Mouse (Mus musculus) C2C12 (cell line): ENCODE results near the gene Wdr3. TPM values are rescaled to one million over a fixed set of nuclear protein-coding genes. Genes with fewer than 3 reads are reported as not detected.

Experiments used
- H3K27me3 ChIP-seq: one replicate; pipeline ENCODE4 v1.6.1; 2011; ENCODE audit not compliant: control insufficient read depth, insufficient read depth, insufficient read length
- H3K36me3 ChIP-seq: one replicate; pipeline ENCODE4 v1.6.1; 2011; ENCODE audit not compliant: control insufficient read depth, insufficient read depth
- H3K4me3 ChIP-seq: one replicate; pipeline ENCODE4 v1.5.1; 2011; ENCODE audit warnings: mild to moderate bottlenecking, control low read depth; ENCODE audit not compliant: poor library complexity, insufficient read depth, severe bottlenecking
- H3K79me2 ChIP-seq: one replicate; pipeline ENCODE4 v1.6.1; 2011; ENCODE audit not compliant: control insufficient read depth, insufficient read depth
- H3K79me3 ChIP-seq: one replicate; pipeline ENCODE4 v1.6.1; 2011; ENCODE audit warnings: low read depth, control low read depth
- H3ac ChIP-seq: one replicate; pipeline ENCODE3; 2011; ENCODE audit warnings: low read depth; ENCODE audit not compliant: control insufficient read depth, insufficient read length
- CEBPB ChIP-seq: IDR thresholded peaks from one replicate; pipeline ENCODE4 v1.6.1; 2011; ENCODE audit warnings: low read depth, mild to moderate bottlenecking, control low read depth, moderate library complexity
- CTCF ChIP-seq: IDR thresholded peaks from one replicate; pipeline ENCODE4 v1.5.1; 2011; ENCODE audit not compliant: control insufficient read depth, insufficient read depth, insufficient read length
- FOSL1 ChIP-seq: IDR thresholded peaks from one replicate; pipeline ENCODE4 v1.8.0; 2011; ENCODE audit warnings: mild to moderate bottlenecking, low read length; ENCODE audit not compliant: poor library complexity, insufficient read depth, severe bottlenecking
- MAX ChIP-seq: IDR thresholded peaks from one replicate; pipeline ENCODE4 v1.6.1; 2011; ENCODE audit warnings: mild to moderate bottlenecking, control low read depth
- MYOD1 ChIP-seq: IDR thresholded peaks from one replicate; pipeline ENCODE4 v1.6.1; 2011; ENCODE audit warnings: low read depth; ENCODE audit not compliant: control insufficient read depth, insufficient read length
- MYOG ChIP-seq: IDR thresholded peaks from one replicate; pipeline ENCODE4 v1.6.1; 2011; ENCODE audit not compliant: control insufficient read depth, insufficient read length; ENCODE audit errors: extremely low read depth
- USF1 ChIP-seq: IDR thresholded peaks from one replicate; pipeline ENCODE4 v1.6.1; 2011; ENCODE audit warnings: low read depth, mild to moderate bottlenecking, control low read depth, moderate library complexity
- polyA plus RNA-seq: library from polyadenylated mRNA; unstranded; fragments of >200 nt; fragmentation: generic; extraction: Trizol; gene quantifications from one replicate; pipeline ENCODE4 v1.2.1, GENCODE M21; 2012; ENCODE audit warnings: missing spikeins

Wdr3 gene
- polyA plus RNA-seq, 1 experiment: 21.8 TPM

DNA sequence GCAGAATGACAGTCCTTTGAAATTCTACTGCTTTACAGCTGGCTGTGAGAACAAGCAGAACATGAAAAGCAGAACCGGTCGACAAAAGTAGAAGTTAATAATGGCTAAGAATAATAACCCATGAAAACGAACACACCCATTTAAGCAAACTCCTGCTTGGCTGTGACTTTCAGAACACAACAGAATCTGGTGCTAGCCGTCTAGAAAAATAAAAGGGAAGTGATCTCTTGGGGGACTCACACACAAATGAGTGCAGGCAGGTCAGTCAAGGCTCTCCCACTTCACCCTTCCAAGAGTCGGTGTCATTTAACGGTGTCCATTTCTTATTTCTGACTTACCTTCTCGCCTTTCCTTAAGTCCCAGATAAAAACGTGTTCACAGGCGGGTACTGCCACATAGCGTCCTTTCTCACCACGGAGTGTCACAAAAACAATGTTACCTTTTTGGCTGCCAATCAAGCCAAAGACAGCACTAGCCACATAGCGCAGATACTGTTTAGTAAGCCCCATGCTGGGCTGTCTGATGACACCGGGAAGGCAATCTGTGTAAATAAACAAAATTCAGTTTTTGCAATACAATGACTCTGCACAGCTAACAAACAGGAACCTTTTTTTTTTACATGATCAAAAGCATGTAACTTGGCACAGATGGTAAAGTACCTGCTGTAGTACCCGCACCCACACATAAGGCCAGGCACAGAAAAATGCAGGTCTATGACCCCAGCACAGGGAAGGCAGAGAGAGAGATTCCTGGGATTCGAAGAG is 1.3 kb downstream of the Wdr3 start:
- Histone ChIP-seq H3K27me3 (no peaks in the 10 kb centered on the region), H3K4me3 (peak overlapping the region; percentile 65), H3K79me2 (peaks cover 36% of the 10 kb centered on the region), H3K36me3 (peaks cover 44% of the 10 kb centered on the region), H3ac (peak overlapping the region; percentile 57), H3K79me3 (peaks cover 21% of the 10 kb centered on the region)
- TF ChIP-seq USF1 (no peak), MYOG (no peak), MYOD1 (no peak), FOSL1 (no peak), CEBPB (no peak), CTCF (no peak), MAX (no peak)

DNA sequence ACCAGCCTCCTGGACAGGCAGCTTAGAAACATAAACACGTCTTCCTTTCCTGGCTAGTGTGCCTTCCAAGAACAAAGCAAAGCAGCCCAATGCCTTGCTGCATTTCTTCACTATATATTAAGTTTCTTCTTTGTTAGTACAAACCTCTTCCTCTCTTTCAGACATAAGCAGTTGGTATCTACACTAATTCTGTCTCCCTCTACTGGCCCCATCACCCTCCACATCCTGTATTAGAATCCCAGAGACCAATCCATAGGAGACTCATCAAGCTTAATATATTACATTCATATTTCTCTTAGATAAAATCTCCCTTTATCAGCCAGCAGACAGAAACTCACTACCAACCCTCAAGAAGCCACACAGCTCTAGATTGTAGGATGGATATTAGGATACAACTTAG is 39.8 kb downstream of the Wdr3 start:
- Histone ChIP-seq H3K4me3 (no peak overlapping the region), H3K36me3 (no peaks in the 10 kb centered on the region), H3K79me3 (no peaks in the 10 kb centered on the region), H3K79me2 (no peaks in the 10 kb centered on the region), H3K27me3 (no peaks in the 10 kb centered on the region), H3ac (no peak overlapping the region)
- TF ChIP-seq MAX: no peak
- no peak for TF ChIP-seq CEBPB
- TF ChIP-seq CTCF: no peak
- TF ChIP-seq MYOD1: no peak
- TF ChIP-seq FOSL1: no peak
- TF ChIP-seq MYOG: no peak
- no peak for TF ChIP-seq USF1

DNA sequence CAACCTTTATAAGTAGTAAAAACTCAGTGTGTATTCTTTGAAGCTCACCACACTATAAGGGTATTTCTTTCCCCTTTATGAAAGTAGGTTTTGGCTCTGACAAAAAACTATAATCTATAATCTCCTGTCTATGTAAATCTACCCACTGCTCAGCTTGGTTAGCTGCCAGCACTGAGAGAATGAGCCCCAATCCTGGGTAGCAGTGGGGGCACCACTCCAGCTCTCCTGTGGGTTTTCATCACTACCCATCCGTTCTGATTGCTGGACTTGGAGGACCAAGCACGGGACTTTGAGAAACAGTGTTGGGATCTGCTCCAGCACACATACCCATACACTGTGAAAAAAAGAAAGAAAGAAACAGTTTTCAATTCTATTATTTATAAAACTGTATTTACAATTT is 40.2 kb downstream of the Wdr3 start:
- no peaks in the 10 kb centered on the region for H3K36me3 ChIP-seq
- no peaks in the 10 kb centered on the region for H3K27me3 ChIP-seq
- H3ac ChIP-seq: no peak overlapping the region
- TF ChIP-seq MYOG: no peak
- no peaks in the 10 kb centered on the region for H3K79me2 ChIP-seq
- no peak overlapping the region for H3K4me3 ChIP-seq
- no peaks in the 10 kb centered on the region for H3K79me3 ChIP-seq

DNA sequence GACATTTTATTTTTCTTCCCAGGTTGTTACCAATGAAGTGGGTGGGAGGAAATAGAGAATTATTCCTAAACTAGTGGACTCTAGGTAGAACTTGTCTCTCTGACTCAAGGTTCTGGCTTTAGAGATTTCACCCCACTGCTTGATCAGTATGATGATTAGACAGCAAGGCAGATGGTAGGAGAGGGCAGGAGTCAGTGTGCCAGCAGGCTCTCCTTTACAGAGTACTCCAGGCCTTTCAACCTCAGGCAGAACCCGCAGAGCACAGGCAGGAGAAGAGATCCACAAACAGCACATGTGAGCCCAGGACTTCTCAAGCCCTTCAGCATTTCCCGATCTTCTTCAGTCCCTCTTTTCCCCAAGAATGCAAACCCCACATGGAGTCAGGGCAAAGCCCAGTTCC is 43.5 kb downstream of the Wdr3 start:
- H3ac ChIP-seq: no peak overlapping the region
- H3K79me3 ChIP-seq: no peaks in the 10 kb centered on the region
- no peaks in the 10 kb centered on the region for H3K36me3 ChIP-seq
- no peak for TF ChIP-seq MAX
- TF ChIP-seq USF1: no peak
- TF ChIP-seq CEBPB: no peak
- TF ChIP-seq MYOG: no peak
- TF ChIP-seq FOSL1: no peak
- TF ChIP-seq MYOD1: no peak
- no peak for TF ChIP-seq CTCF
- H3K79me2 ChIP-seq: no peaks in the 10 kb centered on the region
- no peak overlapping the region for H3K4me3 ChIP-seq
- no peaks in the 10 kb centered on the region for H3K27me3 ChIP-seq

DNA sequence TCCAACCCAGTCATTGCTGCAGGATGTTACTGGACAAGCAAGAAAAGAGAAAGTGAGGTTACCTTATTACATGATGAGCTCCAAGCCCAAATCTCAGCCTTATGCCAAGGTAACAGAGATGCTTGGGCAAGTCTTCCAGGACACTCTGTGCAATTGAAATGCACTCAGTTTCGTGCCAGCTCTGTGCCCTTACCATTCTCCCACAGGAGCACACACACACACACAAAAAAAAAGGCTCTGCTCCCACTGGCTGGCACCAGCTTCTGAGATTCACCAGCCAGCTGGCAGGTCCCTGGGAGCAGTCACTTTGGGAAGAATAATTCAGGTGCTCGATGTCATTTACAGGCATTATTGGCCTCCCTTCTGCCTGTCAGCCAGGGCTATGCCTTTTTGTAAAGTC is 55.5 kb downstream of the Wdr3 start:
- H3K36me3 ChIP-seq: no peaks in the 10 kb centered on the region
- H3K79me3 ChIP-seq: no peaks in the 10 kb centered on the region
- no peak for TF ChIP-seq MYOG
- TF ChIP-seq FOSL1: no peak
- TF ChIP-seq USF1: no peak
- H3K27me3 ChIP-seq: peaks cover 6% of the 10 kb centered on the region
- no peak overlapping the region for H3ac ChIP-seq
- no peaks in the 10 kb centered on the region for H3K79me2 ChIP-seq
- H3K4me3 ChIP-seq: no peak overlapping the region

DNA sequence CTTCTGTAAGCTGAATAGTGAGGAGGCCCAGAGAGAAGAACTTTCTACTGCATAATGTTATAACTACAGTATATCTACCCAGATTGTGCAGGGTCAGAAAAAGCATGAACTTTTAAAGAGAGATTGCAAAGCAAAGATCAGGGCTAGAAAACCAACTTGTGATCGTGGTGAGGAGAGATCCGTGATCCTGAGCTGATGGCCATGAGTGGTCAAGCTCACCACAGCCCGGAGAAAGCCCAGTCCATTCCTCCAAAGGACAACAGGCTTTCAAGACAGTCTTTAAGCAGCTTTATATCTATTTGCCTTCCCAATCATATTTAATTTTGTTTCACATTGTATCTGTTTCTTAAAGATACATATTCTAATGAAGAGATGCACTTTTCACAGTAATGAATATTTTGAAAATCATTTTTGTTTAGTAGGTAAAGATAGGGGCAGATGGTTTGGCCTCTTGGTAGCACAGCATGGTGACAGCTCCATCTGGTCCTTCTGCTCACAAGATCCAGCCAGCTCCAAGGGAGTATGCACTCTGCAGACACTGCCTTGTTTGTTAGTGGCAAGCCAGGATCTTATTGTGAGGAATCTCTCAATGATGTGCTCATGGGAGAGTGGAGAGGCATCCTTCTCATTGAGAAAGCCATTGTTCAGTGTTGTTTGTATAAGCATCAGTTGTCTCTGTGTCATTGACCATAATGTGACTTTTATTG is 59.7 kb downstream of the Wdr3 start:
- H3K79me2 ChIP-seq: no peaks in the 10 kb centered on the region
- H3K27me3 ChIP-seq: no peaks in the 10 kb centered on the region
- no peak overlapping the region for H3K4me3 ChIP-seq
- H3K36me3 ChIP-seq: no peaks in the 10 kb centered on the region
- no peaks in the 10 kb centered on the region for H3K79me3 ChIP-seq
- TF ChIP-seq USF1 (no peak), MAX (no peak), FOSL1 (no peak), MYOD1 (no peak)
- no peak overlapping the region for H3ac ChIP-seq

Other genes with a start within 250 kb of the Wdr3 start
- gene Gdap2, start within 50 bp of the Wdr3 start, polyA plus RNA-seq: 8.2 TPM